Mouse (Mus musculus) CH12.LX (cell line): ENCODE results near the gene Zc3h6. TPM values are rescaled to one million over a fixed set of nuclear protein-coding genes. Genes with fewer than 3 reads are reported as not detected.

Experiments
- DNase-seq: peaks from one replicate; pipeline ENCODE4 v3.0.0-alpha.2; 2013; ENCODE audit errors: extremely low read depth
- H3K27ac ChIP-seq: 2 replicates; pipeline ENCODE4 v1.5.1; 2012; ENCODE audit warnings: low read depth, mild to moderate bottlenecking, control low read depth, moderate library complexity; ENCODE audit not compliant: insufficient read depth
- H3K27me3 ChIP-seq: replicated peaks from 2 replicates; pipeline ENCODE3; 2012; ENCODE audit warnings: inconsistent platforms
- H3K36me3 ChIP-seq, 2 experiments: replicated peaks in 1 of 2; 2 replicates each; pipeline versions ENCODE3 to v1.6.1; 2012; ENCODE audit warnings: inconsistent platforms in 1 of 2, low read length in 1 of 2, mild to moderate bottlenecking in 1 of 2, mixed read lengths in 1 of 2, moderate library complexity in 1 of 2; ENCODE audit not compliant: control insufficient read depth in 1 of 2, insufficient read depth in 1 of 2
- H3K4me1 ChIP-seq, 2 experiments: 2 replicates each; pipeline ENCODE4 v1.6.1; 2012; ENCODE audit warnings: inconsistent platforms in 1 of 2, moderate library complexity in 1 of 2; ENCODE audit not compliant: insufficient read depth in 2 of 2, control insufficient read depth in 1 of 2
- H3K4me2 ChIP-seq: 2 replicates; pipeline ENCODE4 v1.6.1; 2012; ENCODE audit warnings: low read depth, mild to moderate bottlenecking, control low read depth; ENCODE audit not compliant: poor library complexity, insufficient read depth, severe bottlenecking
- H3K4me3 ChIP-seq, 3 experiments: fragments of 150-350 bp in 1 of 3; sonication (generic) in 1 of 3; replicated peaks in 1 of 3; 2 replicates each; pipeline versions ENCODE3 to v1.5.1; 2011 to 2012; ENCODE audit warnings: low read depth in 2 of 3, low read length in 2 of 3, mild to moderate bottlenecking in 2 of 3, moderate library complexity in 2 of 3, control low read depth in 1 of 3, improper control_type of control experiment in 1 of 3, inconsistent platforms in 1 of 3, mixed read lengths in 1 of 3; ENCODE audit not compliant: poor library complexity in 1 of 3
- H3K79me2 ChIP-seq: replicated peaks from 2 replicates; pipeline ENCODE4 v1.6.1; 2012; ENCODE audit warnings: mild to moderate bottlenecking, moderate library complexity; ENCODE audit not compliant: control insufficient read depth, poor library complexity, insufficient read depth, severe bottlenecking; ENCODE audit errors: extremely low read depth
- H3K9ac ChIP-seq: 2 replicates; pipeline ENCODE4 v1.6.1; 2012; ENCODE audit warnings: low read depth, mild to moderate bottlenecking, control low read depth, moderate library complexity; ENCODE audit not compliant: insufficient read depth
- H3K9me3 ChIP-seq: replicated peaks from 2 replicates; pipeline ENCODE3; 2012; ENCODE audit warnings: low read length, inconsistent platforms, mixed read lengths
- CHD1 ChIP-seq: IDR thresholded peaks from 2 replicates; pipeline ENCODE4 v1.6.1; 2012; ENCODE audit warnings: low read depth, low read length, improper control_type of control experiment, inconsistent platforms
- CHD2 ChIP-seq: IDR thresholded peaks from 2 replicates; pipeline ENCODE4 v1.6.1; 2011; ENCODE audit warnings: low read length, improper control_type of control experiment
- ELF1 ChIP-seq: IDR thresholded peaks from 2 replicates; pipeline ENCODE4 v1.6.1; 2014; ENCODE audit warnings: low read depth, mild to moderate bottlenecking, inconsistent platforms, low read length, improper control_type of control experiment
- EP300 ChIP-seq: IDR thresholded peaks from 2 replicates; pipeline ENCODE4 v1.6.1; 2011; ENCODE audit warnings: low read length, improper control_type of control experiment
- GABPA ChIP-seq: IDR thresholded peaks from 2 replicates; pipeline ENCODE4 v1.6.1; 2012; ENCODE audit warnings: low read depth, low read length, improper control_type of control experiment, inconsistent platforms; ENCODE audit not compliant: insufficient replicate concordance
- HCFC1 ChIP-seq: IDR thresholded peaks from 2 replicates; pipeline ENCODE4 v1.6.1; 2012; ENCODE audit warnings: low read depth, mild to moderate bottlenecking, inconsistent platforms, low read length, improper control_type of control experiment
- JUN ChIP-seq: IDR thresholded peaks from 2 replicates; pipeline ENCODE4 v1.6.1; 2011; ENCODE audit warnings: low read depth, mild to moderate bottlenecking, low read length, improper control_type of control experiment, moderate library complexity; ENCODE audit not compliant: insufficient read depth
- JUND ChIP-seq: conservative IDR thresholded peaks from 2 replicates; pipeline ENCODE4 v1.6.1; 2011; ENCODE audit warnings: low read depth, low read length, improper control_type of control experiment
- KAT2A ChIP-seq: IDR thresholded peaks from 2 replicates; pipeline ENCODE4 v1.6.1; 2012; ENCODE audit warnings: low read length, improper control_type of control experiment, inconsistent platforms; ENCODE audit not compliant: insufficient replicate concordance
- MAFK ChIP-seq: IDR thresholded peaks from 2 replicates; pipeline ENCODE4 v1.6.1; 2011; ENCODE audit warnings: low read length, improper control_type of control experiment; ENCODE audit not compliant: insufficient replicate concordance
- MAX ChIP-seq: IDR thresholded peaks from 2 replicates; pipeline ENCODE4 v1.6.1; 2011; ENCODE audit warnings: low read length, improper control_type of control experiment
- MEF2A ChIP-seq: IDR thresholded peaks from 2 replicates; pipeline ENCODE4 v1.6.1; 2014; ENCODE audit warnings: low read depth, mild to moderate bottlenecking, inconsistent platforms, low read length, improper control_type of control experiment, borderline replicate concordance
- MXI1 ChIP-seq: IDR thresholded peaks from 2 replicates; pipeline ENCODE4 v1.6.1; 2011; ENCODE audit warnings: mild to moderate bottlenecking, low read depth, low read length, improper control_type of control experiment
- MYC ChIP-seq: IDR thresholded peaks from 2 replicates; pipeline ENCODE4 v1.6.1; 2011; ENCODE audit warnings: low read depth, mild to moderate bottlenecking, improper control_type of control experiment, low read length
- POLR2AphosphoS2 ChIP-seq: IDR thresholded peaks from 2 replicates; pipeline ENCODE4 v1.6.1; 2011; ENCODE audit warnings: low read depth, low read length, improper control_type of control experiment
- RAD21 ChIP-seq: IDR thresholded peaks from 2 replicates; pipeline ENCODE4 v1.6.1; 2011; ENCODE audit warnings: low read depth, mild to moderate bottlenecking, low read length, improper control_type of control experiment, moderate library complexity
- SIN3A ChIP-seq: IDR thresholded peaks from 2 replicates; pipeline ENCODE4 v1.6.1; 2012; ENCODE audit warnings: low read length, improper control_type of control experiment, inconsistent platforms
- USF2 ChIP-seq: conservative IDR thresholded peaks from 2 replicates; pipeline ENCODE4 v1.6.1; 2011; ENCODE audit warnings: low read depth, low read length, improper control_type of control experiment
- ZC3H11A ChIP-seq: IDR thresholded peaks from 2 replicates; pipeline ENCODE4 v1.6.1; 2012; ENCODE audit warnings: low read depth, mild to moderate bottlenecking, inconsistent platforms, low read length, improper control_type of control experiment
- ZNF384 ChIP-seq: IDR thresholded peaks from 2 replicates; pipeline ENCODE4 v1.6.1; 2012; ENCODE audit warnings: low read depth, low read length, improper control_type of control experiment, inconsistent platforms
- dilution Hi-C: fragments of 300-500 bp; cut with MboI; formaldehyde crosslinking; loops from 2 replicates; pipeline ENCODE4 v1.14.3; 2020; ENCODE audit warnings: low sequenced_read_pairs; ENCODE audit not compliant: extremely low pct_unique_long_range_greater_than_20kb, extremely low pct_ligation_motif_present
- in situ Hi-C: fragments of 300-500 bp; cut with MboI; formaldehyde crosslinking; loops from 3 replicates; pipeline ENCODE4 v1.14.3; 2019; ENCODE audit warnings: low sequenced_read_pairs, low pct_ligation_motif_present, low pct_unique_long_range_greater_than_20kb, mixed read lengths
- polyA plus RNA-seq: library from polyadenylated mRNA; unstranded; fragments of >175 nt; gene quantifications from 2 replicates; pipeline ENCODE4 v1.2.1, GENCODE M21; 2012; ENCODE audit warnings: low read depth; ENCODE audit not compliant: insufficient read length
- total RNA-seq, 2 experiments: library from RNA; depleted of rRNA; stranded (reverse); fragments of 300-350 nt in 1 of 2; fragments of >200 nt in 1 of 2; gene quantifications; 2 replicates each; pipeline ENCODE4 v1.2.3; 2012 to 2014

Gene Zc3h6
- total and polyA plus RNA-seq, 3 experiments, result 0.59 to 0.72 (median 0.64) TPM

- Histone ChIP-seq H3K79me2 (no peaks in the 10 kb centered on the region), H3K27ac (no peak overlapping the region), H3K4me3 (no peak overlapping the region), H3K36me3 (peaks cover 21 to 74% of the 10 kb centered on the region in 2 experiments), H3K4me2 (no peak overlapping the region), H3K9me3 (no peaks in the 10 kb centered on the region), H3K4me1 (peaks cover 0 to 2% of the 10 kb centered on the region in 2 experiments; a peak in 1 of 4 replicates), H3K9ac (no peak overlapping the region), H3K27me3 (no peaks in the 10 kb centered on the region)
- TF ChIP-seq ELF1, result no peak
- TF ChIP-seq MYC, result no peak
- TF ChIP-seq ZNF384, result no peak
- TF ChIP-seq SIN3A, result no peak
- TF ChIP-seq MAX, result no peak
- no peak for TF ChIP-seq KAT2A
- TF ChIP-seq GABPA, result no peak
- no peak for TF ChIP-seq CHD2
- no peak for TF ChIP-seq CHD1
- no peak for TF ChIP-seq ZC3H11A
- TF ChIP-seq HCFC1, result no peak
- TF ChIP-seq MEF2A, result no peak
- TF ChIP-seq USF2, result no peak
- no peak for TF ChIP-seq RAD21
- TF ChIP-seq EP300, result no peak
- no peak for TF ChIP-seq MXI1
- TF ChIP-seq JUN, result no peak
- TF ChIP-seq POLR2AphosphoS2, result no peak
- no peak for TF ChIP-seq JUND
- no peak for TF ChIP-seq MAFK
- DNase-seq, result no peak
- dilution Hi-C loops (no loop called here), in situ Hi-C loops (loop anchor here (25.0 kb wide), 1 partner anchor 326 kb away; no protein-coding TSS in a partner anchor)
Observed at GRCm38 (mm10) chr2:128936256-128936655, 30.9 kb upstream of the Zc3h6 start.
